Mouse (Mus musculus): ENCODE data around the gene Serpinb6b.

- no peak for TF ChIP-seq CTCF (IDR thresholded peaks at IDR 0.05; ENCODE audit: low read depth)
- TF ChIP-seq EP300 (optimal IDR thresholded peaks at IDR 0.05), result no peak
Measured at GRCm38 (mm10) chr13:32929107-32929750, 35.8 kb upstream of the Serpinb6b start.
